Mouse (Mus musculus): ENCODE results near the gene Coasy. TPM values are rescaled to one million over a fixed set of nuclear protein-coding genes. Genes with fewer than 3 reads are reported as not detected.
A peak's percentile ranks its signal among the peaks of the same experiment; 100 is the strongest.

Gene Coasy
- total RNA-seq, 2 experiments from 2014 or later: 26.0 to 28.5 TPM

GRCm38 (mm10) chr11:101084246-101084645 is 1.9 kb downstream of the Coasy start:
- no peak for DNase-seq (ENCODE audit: low spot score in 2 of 2)
- intact Hi-C loops (cut with DNase I): no loop called here

DNA sequence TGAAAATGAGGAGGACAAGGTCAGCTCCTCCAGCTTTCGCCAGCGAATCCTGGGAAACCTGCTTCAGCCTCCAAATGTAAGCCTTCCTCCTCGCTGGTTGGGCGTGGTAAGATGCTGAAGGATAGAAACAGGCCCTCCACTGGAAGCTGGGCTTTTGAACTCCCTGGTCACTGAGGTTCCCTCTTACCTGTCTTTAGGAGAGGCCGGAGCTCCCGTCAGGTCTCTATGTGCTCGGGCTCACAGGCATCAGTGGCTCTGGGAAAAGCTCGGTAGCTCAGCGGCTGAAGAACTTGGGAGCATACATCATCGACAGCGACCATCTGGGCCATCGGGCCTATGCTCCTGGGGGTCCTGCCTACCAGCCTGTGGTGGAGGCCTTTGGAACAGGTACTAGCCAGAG is 2.4 kb downstream of the Coasy start:
- no peak for DNase-seq (ENCODE audit: low spot score in 2 of 2)
- intact Hi-C loops (cut with DNase I): no loop called here

DNA sequence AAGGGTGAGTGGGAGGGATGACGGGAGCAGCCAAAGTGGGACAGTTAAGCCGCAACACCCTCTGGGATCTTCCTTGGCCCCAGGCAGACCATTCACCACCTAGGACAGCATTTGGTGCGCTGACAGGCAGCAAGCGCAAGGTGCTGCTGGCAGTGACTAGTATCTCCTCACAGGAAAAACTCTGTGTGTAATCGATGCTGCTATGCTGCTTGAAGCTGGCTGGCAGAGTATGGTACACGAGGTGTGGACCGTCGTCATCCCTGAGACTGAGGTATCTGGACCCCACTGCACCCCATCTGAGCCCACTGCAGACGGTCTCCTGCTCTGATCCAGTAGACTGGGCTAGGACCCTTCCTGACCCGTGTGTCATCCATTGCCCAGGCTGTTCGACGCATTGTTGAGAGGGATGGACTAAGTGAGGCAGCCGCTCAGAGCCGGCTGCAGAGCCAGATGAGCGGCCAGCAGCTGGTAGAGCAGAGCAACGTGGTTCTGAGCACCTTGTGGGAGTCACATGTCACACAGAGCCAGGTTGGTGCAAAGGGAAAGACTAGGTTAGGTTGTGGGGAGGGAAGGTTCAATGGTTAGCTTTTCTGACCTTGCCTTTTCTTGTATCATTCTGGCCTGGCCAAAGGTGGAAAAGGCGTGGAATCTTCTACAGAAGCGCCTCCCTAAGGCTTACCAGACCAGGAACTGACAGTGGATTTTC is 3.4 kb downstream of the Coasy start:
- no peak for DNase-seq (ENCODE audit: low spot score in 2 of 2)
- intact Hi-C loops (cut with DNase I): loop anchor here (2.0 kb wide), 1 partner anchor 33 kb away; the partner anchor contains the start of genes Retreg3 and Tubg1

DNA sequence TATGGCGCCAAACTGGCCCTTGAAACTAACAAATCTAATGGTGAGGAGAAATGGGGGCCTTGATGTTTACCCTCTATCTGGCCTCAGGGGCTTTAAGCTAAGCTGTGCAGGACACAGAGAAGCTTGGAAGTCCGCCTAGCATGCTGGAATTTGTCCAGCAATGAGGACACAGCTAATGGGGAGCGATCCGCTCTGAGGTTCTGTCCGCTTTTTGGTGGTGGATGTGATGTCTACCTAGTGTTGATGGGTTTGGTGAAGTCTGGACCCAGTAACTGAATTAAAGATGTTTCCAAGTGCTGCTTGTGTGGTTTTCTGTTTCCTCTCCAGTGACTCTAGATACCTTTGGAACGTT is 3.9 kb downstream of the Coasy start:
- intact Hi-C loops (cut with DNase I): loop anchor here (2.0 kb wide), 1 partner anchor 33 kb away; the partner anchor contains the start of genes Retreg3 and Tubg1
- DNase-seq (ENCODE audit: low spot score in 2 of 2): no peak

- intact Hi-C loops (cut with DNase I): loop anchor here (2.0 kb wide), 1 partner anchor 32 kb away; the partner anchor contains the start of genes Retreg3 and Tubg1
- peak; percentile 93 to 97 for DNase-seq (ENCODE audit: low spot score in 2 of 2)
Observed at GRCm38 (mm10) chr11:101086756-101087681, 4.7 kb downstream of the Coasy start, which contains the start of gene Mlx. TSS of gene Mlx (plus strand) at chr11:101087277.

- no peak for DNase-seq (ENCODE audit: low spot score in 2 of 2)
- intact Hi-C loops (cut with DNase I): loop anchor here (2.0 kb wide), 1 partner anchor 31 kb away; the partner anchor contains the start of genes Retreg3 and Tubg1
Observed at GRCm38 (mm10) chr11:101087682-101088055, 5.3 kb downstream of the Coasy start.

GRCm38 (mm10) chr11:101089931-101090330 is 7.6 kb downstream of the Coasy start:
- intact Hi-C loops (cut with DNase I): loop anchor here (10.0 kb wide), 1 partner anchor 325 kb away; the partner anchor contains the start of gene Aarsd1

GRCm38 (mm10) chr11:101094930-101095313 is 12.6 kb downstream of the Coasy start:
- intact Hi-C loops (cut with DNase I): loop anchor here (2.0 to 10.0 kb wide), 2 partner anchors 82 to 320 kb away; partner anchors contain the start of gene Aarsd1
- DNase-seq (ENCODE audit: low spot score in 2 of 2): no peak

More at GRCm38 (mm10) chr11:101089931-101090330, 7.6 kb downstream of the Coasy start:
- DNase-seq (ENCODE audit: low spot score in 2 of 2): no peak

- peak; percentile 94 to 97 for DNase-seq (ENCODE audit: low spot score in 2 of 2)
- intact Hi-C loops (cut with DNase I): loop anchor here (2.0 to 10.0 kb wide), 2 partner anchors 81 to 319 kb away; partner anchors contain the start of gene Aarsd1
Observed at GRCm38 (mm10) chr11:101095314-101096024, 13.1 kb downstream of the Coasy start, which contains the start of gene Psmc3ip. TSS of gene Psmc3ip (minus strand) at chr11:101095436.

- DNase-seq (ENCODE audit: low spot score in 2 of 2): no peak
- intact Hi-C loops (cut with DNase I): loop anchor here (10.0 kb wide), 1 partner anchor 317 kb away; the partner anchor contains the start of gene Aarsd1
Observed at GRCm38 (mm10) chr11:101098231-101098630, 15.9 kb downstream of the Coasy start.

- intact Hi-C loops (cut with DNase I): no loop called here
- no peak for DNase-seq (ENCODE audit: low spot score in 2 of 2)
Observed at GRCm38 (mm10) chr11:101103011-101103410, 20.6 kb downstream of the Coasy start.

DNA sequence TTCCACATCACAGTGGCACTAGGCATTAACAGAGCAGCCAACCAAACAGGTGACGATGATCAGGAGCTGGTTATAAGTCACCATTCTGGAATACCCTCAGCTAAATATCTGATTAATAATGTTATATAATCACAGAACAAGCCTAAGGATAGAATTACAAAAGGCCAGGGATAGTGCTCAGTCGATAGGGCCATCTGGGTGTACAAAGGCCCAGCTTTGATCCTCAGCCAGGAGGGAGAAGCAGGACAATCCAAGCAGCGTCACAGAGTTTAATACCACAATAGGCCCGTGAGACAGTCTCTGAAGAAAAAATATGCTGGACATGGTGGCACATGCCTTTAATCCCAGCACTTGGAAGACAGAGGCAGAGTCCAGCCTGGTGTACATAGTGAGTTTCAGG is 27.0 kb downstream of the Coasy start:
- DNase-seq (ENCODE audit: low spot score in 2 of 2): no peak
- intact Hi-C loops (cut with DNase I): no loop called here

- DNase-seq (ENCODE audit: low spot score in 2 of 2): no peak
- intact Hi-C loops (cut with DNase I): no loop called here
Observed at GRCm38 (mm10) chr11:101110708-101111107, 28.3 kb downstream of the Coasy start.

GRCm38 (mm10) chr11:101111178-101111577 is 28.8 kb downstream of the Coasy start:
- no peak for DNase-seq (ENCODE audit: low spot score in 2 of 2)
- intact Hi-C loops (cut with DNase I): no loop called here

GRCm38 (mm10) chr11:101112186-101112585 is 29.8 kb downstream of the Coasy start:
- intact Hi-C loops (cut with DNase I): no loop called here
- no peak for DNase-seq (ENCODE audit: low spot score in 2 of 2)

DNA sequence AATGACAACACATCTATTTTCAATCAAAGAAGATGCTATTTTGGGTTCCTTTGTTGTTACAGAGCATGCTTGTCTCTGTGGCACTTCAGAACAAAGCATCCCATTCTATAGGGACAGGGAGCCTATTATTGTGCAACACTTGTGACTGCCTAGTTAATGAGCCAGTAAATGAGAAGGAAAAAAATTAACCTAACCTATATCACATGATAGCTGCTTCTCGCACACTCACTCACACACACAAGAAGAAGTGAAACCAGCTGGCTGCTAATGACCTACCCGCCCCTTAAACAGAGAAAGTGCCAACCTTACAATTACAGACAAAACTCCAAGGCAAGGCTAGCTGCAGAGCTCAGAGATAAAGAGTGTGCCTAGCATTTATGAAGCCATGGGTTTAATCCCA is 33.2 kb downstream of the Coasy start:
- no peak for DNase-seq (ENCODE audit: low spot score in 2 of 2)
- intact Hi-C loops (cut with DNase I): no loop called here

DNA sequence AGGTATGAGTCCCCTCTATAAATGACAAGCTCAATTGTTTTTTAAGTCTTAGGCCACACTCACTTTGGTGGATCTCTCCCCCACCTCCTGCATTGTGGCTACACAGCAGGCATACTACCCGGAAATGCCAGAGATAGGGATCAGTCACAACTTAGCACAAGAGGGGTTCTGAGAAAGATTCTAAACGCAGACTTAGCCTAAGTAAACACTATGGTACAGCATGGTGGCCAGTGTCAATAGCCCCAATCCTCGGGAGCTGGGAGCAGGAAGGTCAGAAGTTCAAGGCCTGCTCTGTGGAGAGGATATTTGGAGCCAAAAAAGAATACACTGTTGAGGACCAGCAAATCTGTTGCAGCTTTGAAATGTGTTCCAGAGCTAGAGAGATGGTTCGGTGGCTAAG is 35.7 kb downstream of the Coasy start:
- intact Hi-C loops (cut with DNase I): loop anchor here (2.0 kb wide), 1 partner anchor 31 kb away; the partner anchor contains the start of gene Mlx
- DNase-seq (ENCODE audit: low spot score in 2 of 2): no peak

DNA sequence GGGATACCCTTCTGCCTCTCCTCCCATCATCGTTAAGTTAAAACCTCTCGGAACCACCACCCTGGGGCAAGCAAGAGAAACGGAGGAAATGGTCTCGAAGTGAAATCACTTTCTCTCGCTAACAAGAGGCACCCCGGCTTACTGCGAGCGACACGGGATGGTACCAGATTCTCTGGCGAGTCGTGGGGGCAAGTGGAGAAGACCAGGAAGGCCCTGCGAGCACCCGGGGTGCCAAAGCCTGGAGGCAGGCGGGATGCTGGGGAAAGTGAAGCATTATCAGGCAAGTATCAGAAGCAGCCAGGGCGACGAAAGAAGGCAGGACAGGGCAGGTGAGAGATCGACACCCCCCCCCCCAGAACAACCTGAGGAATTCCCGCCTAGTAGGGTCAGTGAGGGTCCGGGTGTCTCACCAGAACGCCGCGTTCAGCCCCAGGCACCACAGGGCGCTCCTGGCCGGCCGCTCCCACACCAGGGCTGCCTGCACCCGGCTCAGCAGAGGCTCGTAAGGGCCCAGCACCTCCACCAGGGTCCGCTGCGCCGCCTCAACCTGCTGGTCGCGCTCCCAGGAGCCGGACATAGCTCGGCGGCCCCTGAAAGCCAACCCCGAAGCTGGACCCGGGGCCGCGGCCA is 36.9 kb downstream of the Coasy start:
- intact Hi-C loops (cut with DNase I): loop anchor here (2.0 kb wide), 1 partner anchor 32 kb away; the partner anchor contains the start of gene Mlx

More for the DNA sequence above, 36.9 kb downstream of the Coasy start:
- DNase-seq (ENCODE audit: low spot score in 2 of 2): no peak

Data from left cerebral cortex, postnatal 25 days (tissue).